34 mouse cellular contexts compared by ENCODE assay signal in the genomic region with DNA sequence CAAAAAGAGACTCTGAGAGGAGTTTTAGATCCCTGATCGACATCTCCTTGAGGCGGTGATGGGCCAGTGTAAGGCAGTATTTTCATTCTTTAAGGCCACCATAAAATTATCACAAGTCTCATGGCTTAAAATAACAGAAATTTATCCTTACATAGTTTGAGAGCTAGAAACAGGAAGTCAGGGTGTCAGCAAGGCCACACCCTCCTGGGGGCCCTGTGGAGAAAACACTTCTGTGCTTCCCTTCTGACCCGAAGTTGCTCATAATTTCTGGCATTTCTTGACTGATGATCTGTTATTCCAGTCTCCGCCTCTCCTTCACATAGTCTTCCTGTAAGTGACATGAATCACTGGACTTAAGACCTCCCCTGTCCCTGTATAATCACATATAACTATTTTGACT. TPM values are rescaled to one million over a fixed set of nuclear protein-coding genes. Genes with fewer than 3 reads are reported as not detected.
A peak's percentile ranks its signal among the peaks of the same experiment; 100 is the strongest.
DNase-seq lines count a peak whose midpoint lies in the region; ATAC-seq and TF ChIP-seq lines count a peak whose summit lies in the region.
"Had no signal": no experiment of that assay in that cellular context is flagged by ENCODE, and none has a peak within 500 bp of the region (broad histone marks: within the 10 kb centered on the region; RNA-seq: fewer than 3 reads in every experiment).

No protein-coding gene starts in this region.

- no peak overlapping the region for H3K4me2 ChIP-seq in liver, postnatal 0 days (ENCODE audit: low read depth, low read length)
- no peak overlapping the region for H3K4me2 ChIP-seq in CH12.LX (ENCODE audit: insufficient read depth, low read depth, poor library complexity, severe bottlenecking)
- H3K4me2 ChIP-seq in midbrain, embryonic 11.5 days: no peak overlapping the region
- H3K4me2 ChIP-seq: embryonic facial prominence, embryonic 12.5 days; forebrain, embryonic 13.5 days; heart, embryonic 15.5 days; kidney, embryonic 15.5 days; liver, embryonic 12.5 days; lung, embryonic 15.5 days; neural tube, embryonic 13.5 days; stomach, embryonic 15.5 days had no signal

- H3K36me3 ChIP-seq in liver, postnatal 0 days (replicated peaks; ENCODE audit: insufficient read depth, low read length): no peaks in the 10 kb centered on the region
- no peaks in the 10 kb centered on the region for H3K36me3 ChIP-seq in CH12.LX (replicated peaks in 1 of 2; ENCODE audit: control insufficient read depth in 1 of 2, insufficient read depth in 1 of 2, low read length in 1 of 2)
- no peaks in the 10 kb centered on the region for H3K36me3 ChIP-seq in midbrain, embryonic 11.5 days (ENCODE audit: control insufficient read depth, insufficient read depth, low read length)
- H3K36me3 ChIP-seq: embryonic facial prominence, embryonic 12.5 days; heart, embryonic 15.5 days; kidney, embryonic 15.5 days; limb, embryonic 10.5 days; liver, embryonic 12.5 days; lung, embryonic 15.5 days; neural tube, embryonic 13.5 days; stomach, embryonic 15.5 days had no signal

- no peak overlapping the region for H3K9ac ChIP-seq in liver, postnatal 0 days (replicated peaks)
- H3K9ac ChIP-seq in CH12.LX (ENCODE audit: insufficient read depth, low read depth): no peak overlapping the region
- no peak overlapping the region for H3K9ac ChIP-seq in midbrain, embryonic 11.5 days (ENCODE audit: low read length)
- H3K9ac ChIP-seq: embryonic facial prominence, embryonic 12.5 days; forebrain, embryonic 13.5 days; heart, embryonic 15.5 days; kidney, embryonic 15.5 days; liver, embryonic 12.5 days; lung, embryonic 15.5 days; neural tube, embryonic 13.5 days; stomach, embryonic 15.5 days had no signal

- dilution Hi-C loops in CH12.LX (cut with MboI; ENCODE audit: extremely low pct_ligation_motif_present, extremely low pct_unique_long_range_greater_than_20kb, low sequenced_read_pairs): no loop called here

- DNase-seq in liver, postnatal 0 days: peak; percentile 16
- DNase-seq in liver (no peak), CH12.LX (ENCODE audit: extremely low read depth) (peak; percentile 34)
- no peak for DNase-seq in adrenal gland, postnatal 14 days
- no peak for DNase-seq in right cerebral cortex, postnatal 14 days
- no peak for DNase-seq in midbrain, embryonic 11.5 days (ENCODE audit: low spot score, missing footprints)
- DNase-seq: cerebellum, adult 11-12 months; cerebellum, postnatal 10 days; gastrocnemius, adult 2 months; heart, postnatal 4 days; layer of hippocampus, adult 9-11 months; midbrain, embryonic 14.5 days; retina, postnatal 1 day; thymus, postnatal 25 days had no signal

- no peak overlapping the region for H3K27ac ChIP-seq in liver, postnatal 0 days (ENCODE audit: low read depth)
- H3K27ac ChIP-seq in CH12.LX (ENCODE audit: insufficient read depth, low read depth): no peak overlapping the region
- peak overlapping the region; percentile 52; the same call in 1 of the 2 replicates for H3K27ac ChIP-seq in embryonic fibroblast, embryonic 13.5 days (ENCODE audit: insufficient read depth, low read length)
- H3K27ac ChIP-seq in midbrain, embryonic 11.5 days (ENCODE audit: low read depth, low read length): no peak overlapping the region
- H3K27ac ChIP-seq: embryonic facial prominence, embryonic 12.5 days; forebrain, embryonic 13.5 days; gastrocnemius, adult 2 months; heart, embryonic 15.5 days; hindbrain, postnatal 0 days; kidney, embryonic 15.5 days; limb, embryonic 10.5 days; liver, embryonic 12.5 days; lung, embryonic 15.5 days; neural tube, embryonic 13.5 days; stomach, embryonic 15.5 days had no signal

- no peaks in the 10 kb centered on the region for H3K27me3 ChIP-seq in liver, postnatal 0 days (ENCODE audit: insufficient read depth, low read length)
- no peaks in the 10 kb centered on the region for H3K27me3 ChIP-seq in CH12.LX (replicated peaks)
- H3K27me3 ChIP-seq in midbrain, embryonic 11.5 days (ENCODE audit: control insufficient read depth, insufficient read depth, low read length): no peaks in the 10 kb centered on the region
- H3K27me3 ChIP-seq: embryonic facial prominence, embryonic 12.5 days; forebrain, embryonic 13.5 days; heart, embryonic 15.5 days; kidney, embryonic 15.5 days; liver, embryonic 12.5 days; lung, embryonic 15.5 days; neural tube, embryonic 13.5 days; stomach, embryonic 15.5 days had no signal

- no peak for TF ChIP-seq RAD21 in CH12.LX (IDR thresholded peaks at IDR 0.05; ENCODE audit: low read depth, low read length)

- no peak for ATAC-seq in liver, postnatal 0 days
- peak; percentile 80 for ATAC-seq in monocyte, adult 5-6 weeks (replicated peaks; ENCODE audit: insufficient number of reproducible peaks, low FRiP score, low TSS enrichment, poor library complexity, severe bottlenecking)
- no peak for ATAC-seq in midbrain, embryonic 11.5 days (ENCODE audit: low FRiP score)
- ATAC-seq: forebrain, embryonic 13.5 days; hindbrain, postnatal 0 days; intestine, postnatal 0 days; liver, embryonic 12.5 days; Patski had no signal

- no peaks in the 10 kb centered on the region for H3K4me1 ChIP-seq in liver, postnatal 0 days (ENCODE audit: insufficient read depth)
- peaks cover 4 to 25% of the 10 kb centered on the region in 2 experiments; a peak in 2 of 4 replicates for H3K4me1 ChIP-seq in CH12.LX (ENCODE audit: control insufficient read depth in 1 of 2, insufficient read depth in 2 of 2)
- H3K4me1 ChIP-seq in embryonic fibroblast, embryonic 13.5 days (ENCODE audit: control insufficient read depth, insufficient read depth, low read length): peaks cover 2% of the 10 kb centered on the region; the same call in 1 of the 2 replicates
- no peaks in the 10 kb centered on the region for H3K4me1 ChIP-seq in midbrain, embryonic 11.5 days (ENCODE audit: control insufficient read depth, insufficient read depth, low read length)
- H3K4me1 ChIP-seq: embryonic facial prominence, embryonic 12.5 days; heart, embryonic 15.5 days; kidney, embryonic 15.5 days; limb, embryonic 10.5 days; liver, embryonic 12.5 days; lung, embryonic 15.5 days; stomach, embryonic 15.5 days had no signal

- TF ChIP-seq POLR2A in CH12.LX (IDR thresholded peaks at IDR 0.05; ENCODE audit: low read depth, low read length): no peak
- no peak for TF ChIP-seq POLR2A in embryonic fibroblast, embryonic 13.5 days (IDR thresholded peaks at IDR 0.05; ENCODE audit: low read depth, low read length)

- WGBS in liver, postnatal 0 days (ENCODE audit: insufficient replicate concordance): 54% methylated on average over 4 of the region's 4 CpGs
- 91% methylated on average over 4 of the region's 4 CpGs for WGBS in midbrain, embryonic 11.5 days

- no peaks in the 10 kb centered on the region for H3K9me3 ChIP-seq in liver, postnatal 0 days (ENCODE audit: low read length)
- H3K9me3 ChIP-seq in CH12.LX (replicated peaks; ENCODE audit: low read length): no peaks in the 10 kb centered on the region
- no peaks in the 10 kb centered on the region for H3K9me3 ChIP-seq in midbrain, embryonic 11.5 days (ENCODE audit: control insufficient read depth, low read length)
- H3K9me3 ChIP-seq: embryonic facial prominence, embryonic 12.5 days; forebrain, embryonic 13.5 days; heart, embryonic 15.5 days; kidney, embryonic 15.5 days; limb, embryonic 10.5 days; liver, embryonic 12.5 days; lung, embryonic 15.5 days; neural tube, embryonic 13.5 days; stomach, embryonic 15.5 days had no signal

- TF ChIP-seq CTCF in liver, postnatal 0 days (IDR thresholded peaks at IDR 0.05; ENCODE audit: low read depth): no peak
- TF ChIP-seq CTCF in CH12.LX (conservative IDR thresholded peaks at IDR 0.05 in 1 of 2, IDR thresholded peaks at IDR 0.05 in 1 of 2; ENCODE audit: low read depth in 2 of 2, low read length in 2 of 2): no peak
- TF ChIP-seq CTCF in embryonic fibroblast, embryonic 13.5 days (IDR thresholded peaks at IDR 0.05; ENCODE audit: borderline replicate concordance, insufficient read depth, low read length): no peak

- no peaks in the 10 kb centered on the region for H3K79me2 ChIP-seq in CH12.LX (replicated peaks; ENCODE audit: control insufficient read depth, extremely low read depth, insufficient read depth, poor library complexity, severe bottlenecking)

- H3K4me3 ChIP-seq in liver, postnatal 0 days (ENCODE audit: low read depth, low read length): no peak overlapping the region
- H3K4me3 ChIP-seq in CH12.LX (replicated peaks in 1 of 3; ENCODE audit: low read depth in 2 of 3, low read length in 2 of 3, poor library complexity in 1 of 3): no peak overlapping the region
- no peak overlapping the region for H3K4me3 ChIP-seq in embryonic fibroblast, embryonic 13.5 days (ENCODE audit: insufficient read depth, low read length)
- no peak overlapping the region for H3K4me3 ChIP-seq in midbrain, embryonic 11.5 days (ENCODE audit: low read depth, low read length)
- H3K4me3 ChIP-seq: embryonic facial prominence, embryonic 12.5 days; erythroblast, embryonic 14.5 days; forebrain, embryonic 13.5 days; gastrocnemius, adult 2 months; heart, embryonic 15.5 days; kidney, embryonic 15.5 days; limb, embryonic 10.5 days; liver, embryonic 12.5 days; lung, embryonic 15.5 days; neural tube, embryonic 13.5 days; stomach, embryonic 15.5 days had no signal

- in situ Hi-C loops in CH12.LX (cut with MboI; ENCODE audit: low pct_ligation_motif_present, low pct_unique_long_range_greater_than_20kb, low sequenced_read_pairs): no loop called here

- TF ChIP-seq EP300 in liver, postnatal 0 days (IDR thresholded peaks at IDR 0.05; ENCODE audit: low read depth): no peak
- no peak for TF ChIP-seq EP300 in CH12.LX (IDR thresholded peaks at IDR 0.05; ENCODE audit: low read length)

RNA-seq across cellular contexts. Expression of gene Gm17190, which starts 24.5 kb away (rescaled TPM):
- not detected in 2 replicates for polyA plus RNA-seq in liver, postnatal 0 days (2015; fragmentation: Nextera tagmentation; extraction: Ambion mirVana)
- not detected in 2 replicates for total RNA-seq in CH12.LX (2012; rRNA removed)
- total RNA-seq in CH12.LX (2014; rRNA removed): not detected in 2 replicates
- 0.74 and 2.0 TPM in 2 replicates for polyA plus RNA-seq in CH12.LX (2012; ENCODE audit: insufficient read length, low read depth)
- 0.93 and 1.5 TPM in 2 replicates for polyA plus RNA-seq in embryonic fibroblast, embryonic 13.5 days (2011; ENCODE audit: insufficient read length, low read depth, missing spikeins)
- total RNA-seq in monocyte, adult 5-6 weeks (2017): not detected in 3 replicates
- total RNA-seq in adrenal gland, postnatal 14 days (2021): not detected in 2 replicates
- polyA plus RNA-seq in midbrain, embryonic 11.5 days (2014; fragmentation: Nextera tagmentation; extraction: Ambion mirVana): not detected in 2 replicates
- total RNA-seq: adrenal gland, adult 18-20 months; adrenal gland, postnatal 4 days; gastrocnemius, adult 2 months; gastrocnemius, postnatal 4 days; heart, postnatal 4 days; hindbrain, postnatal 0 days; left cerebral cortex, adult 18-20 months had no signal
- polyA plus RNA-seq: C2C12; embryonic facial prominence, embryonic 12.5 days; erythroblast, embryonic 14.5 days; forebrain, embryonic 13.5 days; heart, embryonic 15.5 days; intestine, postnatal 0 days; kidney, embryonic 15.5 days; limb, embryonic 10.5 days; liver, embryonic 12.5 days; lung, embryonic 15.5 days; midbrain, embryonic 14.5 days had no signal

RNA-seq across cellular contexts. Expression of gene Gm20075, which starts 25.2 kb away (rescaled TPM):
- polyA plus RNA-seq in liver, postnatal 0 days (2015; fragmentation: Nextera tagmentation; extraction: Ambion mirVana): 8.5 and 8.8 TPM in 2 replicates
- 2.5 and 2.9 TPM in 2 replicates for total RNA-seq in CH12.LX (2012; rRNA removed)
- 13.2 and 14.1 TPM in 2 replicates for total RNA-seq in CH12.LX (2014; rRNA removed)
- polyA plus RNA-seq in CH12.LX (2012; ENCODE audit: insufficient read length, low read depth): 6.5 and 7.6 TPM in 2 replicates
- 25.7 and 38.3 TPM in 2 replicates for polyA plus RNA-seq in embryonic fibroblast, embryonic 13.5 days (2011; ENCODE audit: insufficient read length, low read depth, missing spikeins)
- total RNA-seq in monocyte, adult 5-6 weeks (2017): 0.67 to 13.7 TPM (median 1.6 TPM) in 3 replicates
- 19.3 and 21.0 TPM in 2 replicates for total RNA-seq in adrenal gland, postnatal 14 days (2021)
- 41.8 and 43.8 TPM in 2 replicates for polyA plus RNA-seq in midbrain, embryonic 11.5 days (2014; fragmentation: Nextera tagmentation; extraction: Ambion mirVana)

RNA-seq across cellular contexts. Expression of gene Sv2c, which starts 26.0 kb away (rescaled TPM):
- polyA plus RNA-seq in liver, postnatal 0 days (2015; fragmentation: Nextera tagmentation; extraction: Ambion mirVana): 0.29 and 0.60 TPM in 2 replicates
- 0.04 and 0.13 TPM in 2 replicates for total RNA-seq in CH12.LX (2012; rRNA removed)
- total RNA-seq in CH12.LX (2014; rRNA removed): 0.04 and 0.08 TPM in 2 replicates
- not detected in 2 replicates for polyA plus RNA-seq in CH12.LX (2012; ENCODE audit: insufficient read length, low read depth)
- polyA plus RNA-seq in embryonic fibroblast, embryonic 13.5 days (2011; ENCODE audit: insufficient read length, low read depth, missing spikeins): 1.6 and 5.6 TPM in 2 replicates
- total RNA-seq in monocyte, adult 5-6 weeks (2017): 1.5 TPM in 1 of 3 replicates, not detected in the others
- total RNA-seq in adrenal gland, postnatal 14 days (2021): 3.1 and 6.2 TPM in 2 replicates
- 0.95 and 1.1 TPM in 2 replicates for polyA plus RNA-seq in midbrain, embryonic 11.5 days (2014; fragmentation: Nextera tagmentation; extraction: Ambion mirVana)
- polyA plus RNA-seq: Patski had no signal

Comparison
In these comparisons a context has a peak if more than half of its experiments do, and no peak if none do; other contexts are left out.
1. DNase-seq: peak in liver, postnatal 0 days (single experiment) and CH12.LX (single experiment); none in liver (single experiment), adrenal gland, postnatal 14 days (single experiment), right cerebral cortex, postnatal 14 days (single experiment) and midbrain, embryonic 11.5 days (single experiment).